Mouse (Mus musculus) intestine, postnatal 0 days (tissue): ENCODE data around the gene Sdccag8. TPM values are rescaled to one million over a fixed set of nuclear protein-coding genes. Genes with fewer than 3 reads are reported as not detected.

ENCODE experiments used
- ATAC-seq: fragments of 200-750 bp; cut with Nextera tagmentation; 2 replicates; pipeline ENCODE4 v1.8.0; 2017; ENCODE audit warnings: mild to moderate bottlenecking, moderate TSS enrichment, moderate library complexity
- H3K27ac ChIP-seq: fragments of 300-500 bp; sonication (generic); 2 replicates; pipeline ENCODE4 v1.5.1; 2014; ENCODE audit warnings: mild to moderate bottlenecking, low read depth, low read length, moderate library complexity
- H3K27me3 ChIP-seq: fragments of 300-500 bp; sonication (generic); replicated peaks from 2 replicates; pipeline ENCODE4 v1.6.1; 2014; ENCODE audit warnings: low read length, mixed read lengths; ENCODE audit not compliant: control insufficient read depth, insufficient read depth
- H3K36me3 ChIP-seq: fragments of 300-500 bp; sonication (generic); 2 replicates; pipeline ENCODE4 v1.6.1; 2014; ENCODE audit warnings: mild to moderate bottlenecking, moderate library complexity; ENCODE audit not compliant: control insufficient read depth, insufficient read depth
- H3K4me1 ChIP-seq: fragments of 300-500 bp; sonication (generic); replicated peaks from 2 replicates; pipeline ENCODE4 v1.6.1; 2014; ENCODE audit warnings: antibody characterized with exemption, low read length, mixed read lengths; ENCODE audit not compliant: control insufficient read depth, insufficient read depth
- H3K4me2 ChIP-seq: fragments of 300-500 bp; sonication (generic); replicated peaks from 2 replicates; pipeline ENCODE4 v1.6.1; 2014; ENCODE audit warnings: low read depth, mild to moderate bottlenecking, moderate library complexity
- H3K4me3 ChIP-seq: fragments of 300-500 bp; sonication (generic); 2 replicates; pipeline ENCODE4 v1.5.1; 2014; ENCODE audit warnings: low read depth, low read length
- H3K9ac ChIP-seq: fragments of 300-500 bp; sonication (generic); 2 replicates; pipeline ENCODE4 v1.6.1; 2014; ENCODE audit warnings: mild to moderate bottlenecking, low read depth, low read length
- H3K9me3 ChIP-seq: fragments of 300-500 bp; sonication (generic); 2 replicates; pipeline ENCODE4 v1.6.1; 2016; ENCODE audit warnings: mixed run types; ENCODE audit not compliant: control insufficient read depth
- CTCF ChIP-seq: sonication (generic); IDR thresholded peaks from 2 replicates; pipeline ENCODE4 v1.5.1; 2016; ENCODE audit warnings: low read depth, mild to moderate bottlenecking, control low read depth, antibody characterized with exemption, moderate library complexity
- WGBS: fragments of 180-500 bp; shearing (Covaris S2); extraction: QIAGEN DNeasy Blood & Tissue Kit; methylation state at CpG from one replicate; pipeline ENCODE4 v1.1.7; 2014; 5-methylcytosine and 5-hydroxymethylcytosine counted together
- polyA plus RNA-seq: library from polyadenylated mRNA; unstranded; fragments of >200 nt; fragmentation: Nextera tagmentation; extraction: Ambion mirVana; gene quantifications from 2 replicates; pipeline ENCODE4 v1.2.1, GENCODE M21; 2015

The Sdccag8 gene
- polyA plus RNA-seq, 1 experiment from 2014 or later = 55.1 TPM

- Histone ChIP-seq H3K36me3 (no peaks in the 10 kb centered on the region; the same call in 1 of the 2 replicates), H3K27ac (no peak overlapping the region), H3K9me3 (no peaks in the 10 kb centered on the region), H3K4me3 (no peak overlapping the region), H3K4me1 (no peaks in the 10 kb centered on the region), H3K27me3 (no peaks in the 10 kb centered on the region), H3K4me2 (no peak overlapping the region), H3K9ac (no peak overlapping the region)
- TF ChIP-seq CTCF = no peak
- no peak for ATAC-seq
- 79% methylated on average over 11 of the region's 11 CpGs for WGBS
Measured at GRCm38 (mm10) chr1:176826186-176826585, 11.7 kb downstream of the Sdccag8 start.

- no peaks in the 10 kb centered on the region for H3K4me1 ChIP-seq
- H3K27me3 ChIP-seq = no peaks in the 10 kb centered on the region
- no peak overlapping the region for H3K4me3 ChIP-seq
- no peak for ATAC-seq
- no peak overlapping the region for H3K4me2 ChIP-seq
- no peaks in the 10 kb centered on the region; the same call in 1 of the 2 replicates for H3K36me3 ChIP-seq
- no peak overlapping the region for H3K9ac ChIP-seq
- TF ChIP-seq CTCF = no peak
- WGBS = 81% methylated on average over 4 of the region's 4 CpGs
- no peak overlapping the region for H3K27ac ChIP-seq
- no peaks in the 10 kb centered on the region for H3K9me3 ChIP-seq
Measured at GRCm38 (mm10) chr1:176826931-176827330, 12.5 kb downstream of the Sdccag8 start.

- no peak overlapping the region for H3K4me2 ChIP-seq
- 67% methylated on average over 4 of the region's 4 CpGs for WGBS
- no peak for ATAC-seq
- no peaks in the 10 kb centered on the region; the same call in 1 of the 2 replicates for H3K36me3 ChIP-seq
- H3K27ac ChIP-seq = no peak overlapping the region
- no peaks in the 10 kb centered on the region for H3K27me3 ChIP-seq
- H3K9me3 ChIP-seq = no peaks in the 10 kb centered on the region
- no peak overlapping the region for H3K4me3 ChIP-seq
- no peaks in the 10 kb centered on the region for H3K4me1 ChIP-seq
- H3K9ac ChIP-seq = no peak overlapping the region
- TF ChIP-seq CTCF = no peak
Measured at GRCm38 (mm10) chr1:176827365-176827764, 12.9 kb downstream of the Sdccag8 start.

- no peak for ATAC-seq
- Histone ChIP-seq H3K9me3 (no peaks in the 10 kb centered on the region), H3K4me2 (no peak overlapping the region), H3K4me3 (no peak overlapping the region), H3K36me3 (no peaks in the 10 kb centered on the region; the same call in 1 of the 2 replicates), H3K27me3 (no peaks in the 10 kb centered on the region), H3K27ac (no peak overlapping the region), H3K9ac (no peak overlapping the region), H3K4me1 (no peaks in the 10 kb centered on the region)
- no peak for TF ChIP-seq CTCF
- WGBS = 72% methylated on average over 5 of the region's 5 CpGs
Measured at GRCm38 (mm10) chr1:176827945-176828485, 13.6 kb downstream of the Sdccag8 start.

- Histone ChIP-seq H3K27ac (no peak overlapping the region), H3K4me2 (no peak overlapping the region), H3K9ac (no peak overlapping the region), H3K4me1 (no peaks in the 10 kb centered on the region), H3K9me3 (no peaks in the 10 kb centered on the region), H3K36me3 (no peaks in the 10 kb centered on the region; the same call in 1 of the 2 replicates), H3K27me3 (no peaks in the 10 kb centered on the region), H3K4me3 (no peak overlapping the region)
- no peak for ATAC-seq
- WGBS = 91% methylated on average over 12 of the region's 12 CpGs
- TF ChIP-seq CTCF = no peak
Measured at GRCm38 (mm10) chr1:176828666-176829065, 14.2 kb downstream of the Sdccag8 start.

- no peak for ATAC-seq
- no peak overlapping the region for H3K4me3 ChIP-seq
- H3K27ac ChIP-seq = no peak overlapping the region
- no peak overlapping the region for H3K4me2 ChIP-seq
- no peaks in the 10 kb centered on the region for H3K4me1 ChIP-seq
- H3K9ac ChIP-seq = no peak overlapping the region
- 71% methylated on average over 2 of the region's 2 CpGs for WGBS
- no peaks in the 10 kb centered on the region for H3K9me3 ChIP-seq
- no peaks in the 10 kb centered on the region; the same call in 1 of the 2 replicates for H3K36me3 ChIP-seq
- no peak for TF ChIP-seq CTCF
- H3K27me3 ChIP-seq = no peaks in the 10 kb centered on the region
Measured at GRCm38 (mm10) chr1:176832071-176832470, 17.6 kb downstream of the Sdccag8 start.

DNA sequence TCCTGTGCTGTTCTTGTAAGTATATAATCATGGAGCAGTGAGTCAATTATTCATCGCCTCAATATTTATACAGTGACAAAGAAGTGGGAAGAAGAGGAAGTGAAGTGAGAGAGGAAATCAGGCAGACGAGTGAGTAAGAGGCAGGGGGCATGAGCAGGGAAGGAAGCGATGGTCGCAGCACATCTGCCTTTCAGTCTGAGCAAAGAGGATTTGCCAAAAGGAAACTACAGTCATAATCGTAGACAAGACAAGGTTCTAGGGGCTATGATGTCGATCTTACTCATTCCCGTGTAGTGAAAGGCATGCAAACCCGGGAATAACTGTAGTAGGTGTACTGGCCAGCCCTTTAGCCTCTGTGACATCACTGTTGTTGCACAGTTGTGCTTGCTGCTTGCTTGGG is 18.1 kb downstream of the Sdccag8 start:
- no peaks in the 10 kb centered on the region; the same call in 1 of the 2 replicates for H3K36me3 ChIP-seq
- H3K27me3 ChIP-seq = no peaks in the 10 kb centered on the region
- no peaks in the 10 kb centered on the region for H3K9me3 ChIP-seq
- no peaks in the 10 kb centered on the region for H3K4me1 ChIP-seq
- H3K27ac ChIP-seq = no peak overlapping the region
- H3K9ac ChIP-seq = no peak overlapping the region
- no peak for ATAC-seq
- H3K4me3 ChIP-seq = no peak overlapping the region
- WGBS = 65% methylated on average over 8 of the region's 8 CpGs
- H3K4me2 ChIP-seq = no peak overlapping the region
- TF ChIP-seq CTCF = no peak
